Mouse (Mus musculus) ES-CJ7 (cell line): ENCODE measurements at regions not wholly inside any gene's neighbourhood (a gene's known extent, or its start where the extent isn't known, plus 50 kb on each side); places are given as distances from the start of the nearest gene placed in this dataset.

ENCODE experiments used
- DNase-seq: peaks from one replicate; pipeline ENCODE4 v3.0.0; 2011; ENCODE audit warnings: low read depth, low spot score

GRCm38 (mm10) chrX:77980676-77981075 is 55.8 kb upstream of the 5430402E10Rik start:
- DNase-seq, result peak; percentile 50
